Mouse (Mus musculus): ENCODE results near the gene Eci3.

The Eci3 gene

GRCm38 (mm10) chr13:34924210-34924609 is 39.4 kb downstream of the Eci3 start, which contains the start of the genes Fam217a and 4933417A18Rik:
Fam217a (minus strand) TSS chr13:34924310.
4933417A18Rik (plus strand) TSS chr13:34924409.
- no peak for DNase-seq

DNA sequence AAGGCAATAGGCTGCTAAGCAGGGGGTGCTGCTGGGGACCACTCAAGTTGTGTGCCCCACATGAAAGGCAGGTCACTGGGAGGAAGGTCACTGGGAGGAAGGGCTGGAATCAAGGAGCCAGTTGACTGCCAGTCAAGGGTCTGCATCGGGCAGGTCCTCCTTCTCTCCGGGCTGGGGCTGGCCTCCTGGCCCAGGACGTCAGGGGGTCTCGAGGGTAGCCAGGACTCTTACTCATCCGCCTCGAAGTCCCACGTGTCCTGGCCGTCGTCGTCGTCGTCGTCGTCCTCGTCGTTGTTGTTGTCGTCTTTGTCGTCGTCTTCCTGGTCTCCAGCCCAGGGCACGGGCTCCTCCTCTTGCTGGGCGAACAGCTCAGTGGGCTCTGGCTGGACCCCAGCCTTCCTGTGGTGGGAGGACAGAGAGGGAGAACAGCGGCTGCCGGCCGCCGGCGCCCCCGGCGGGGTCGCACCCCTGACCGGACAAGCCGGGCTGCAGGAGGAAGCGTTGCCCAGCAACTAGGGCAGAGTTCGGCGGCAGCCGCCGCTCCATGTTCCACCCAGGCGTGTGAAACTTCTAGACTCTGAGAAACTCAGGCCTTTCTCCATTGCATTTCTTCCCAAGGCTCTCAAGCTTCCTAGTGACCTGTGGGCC is 47.0 kb downstream of the Eci3 start:
- no peak for DNase-seq

- peak; percentile 29 for DNase-seq
Observed at GRCm38 (mm10) chr13:34914614-34915013, 49.0 kb downstream of the Eci3 start.
